Mouse (Mus musculus): Measurements from ENCODE around the gene Gm20431.

The Gm20431 gene

DNA sequence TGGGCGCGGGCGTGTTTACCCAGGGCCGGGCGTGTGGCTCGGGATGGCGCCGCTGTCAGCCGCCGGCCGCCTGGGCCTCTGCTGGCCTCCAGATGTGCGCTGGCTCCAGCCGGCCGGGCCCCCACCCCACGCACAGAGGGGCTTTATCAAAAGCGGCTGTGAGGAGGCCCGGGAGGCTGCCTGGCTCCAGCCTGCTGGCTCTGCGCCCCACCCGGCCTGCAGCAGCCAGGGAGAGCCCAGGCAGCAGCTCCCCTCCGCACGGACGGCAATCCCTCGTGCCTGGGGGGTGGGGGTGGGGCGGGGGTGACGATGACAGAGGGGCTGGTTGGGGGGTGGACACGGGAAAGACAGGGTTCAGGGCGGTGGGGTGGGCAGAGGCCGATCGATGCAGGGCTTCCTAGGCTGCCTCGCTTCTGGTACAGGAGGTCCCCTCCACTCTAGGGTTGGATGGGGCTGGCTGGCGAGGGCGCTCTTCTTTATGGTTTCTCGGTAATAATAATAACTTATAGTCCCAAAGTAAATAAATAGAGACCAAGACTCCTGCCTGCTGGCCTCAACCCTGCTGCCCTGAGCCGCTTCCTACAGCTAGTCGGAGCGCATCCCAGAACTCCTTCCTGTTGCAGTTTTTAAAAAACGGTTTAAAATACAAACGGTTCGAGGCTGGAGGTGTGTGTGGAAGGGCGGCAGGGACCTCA lies 63.7 kb downstream of the Gm20431 start:
- DNase-seq = no peak

DNA sequence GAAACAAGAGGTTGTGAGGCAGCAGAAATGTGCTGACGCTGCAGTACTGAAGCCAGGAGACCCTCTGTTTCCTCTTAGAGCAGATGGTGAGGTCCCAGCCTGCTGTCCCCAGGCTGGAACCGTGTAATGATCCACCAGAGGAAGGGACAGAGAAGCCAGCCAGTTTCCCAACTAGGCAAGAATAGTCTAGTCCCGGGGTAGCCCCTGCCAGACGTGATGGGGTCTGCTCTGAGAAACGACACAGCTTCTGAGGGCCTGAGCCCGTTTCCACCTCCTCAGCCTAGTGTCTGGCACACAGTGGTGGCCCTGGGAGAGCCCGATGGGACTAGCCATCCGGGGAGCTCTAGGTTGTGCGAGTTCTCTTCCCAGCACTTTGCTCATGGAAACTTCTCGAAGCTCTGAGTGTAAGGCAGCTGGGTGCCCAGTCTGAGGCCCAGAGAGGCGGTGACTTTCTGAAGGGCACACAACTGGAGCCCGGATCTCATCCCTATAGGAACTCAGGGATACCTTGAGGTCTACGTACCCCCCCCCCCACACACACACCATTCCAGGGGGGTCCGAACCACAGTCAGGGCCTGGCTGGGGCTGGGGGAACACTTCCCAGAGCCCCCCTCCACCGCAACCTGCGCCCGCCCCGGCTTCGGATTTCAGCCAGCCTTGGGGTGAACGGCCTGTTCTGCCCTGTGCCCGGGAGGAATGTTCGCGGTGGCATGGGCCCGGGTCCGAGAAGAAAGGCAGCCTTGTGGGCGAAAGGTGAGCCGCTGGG lies 64.4 kb downstream of the Gm20431 start:
- no peak for DNase-seq

DNA sequence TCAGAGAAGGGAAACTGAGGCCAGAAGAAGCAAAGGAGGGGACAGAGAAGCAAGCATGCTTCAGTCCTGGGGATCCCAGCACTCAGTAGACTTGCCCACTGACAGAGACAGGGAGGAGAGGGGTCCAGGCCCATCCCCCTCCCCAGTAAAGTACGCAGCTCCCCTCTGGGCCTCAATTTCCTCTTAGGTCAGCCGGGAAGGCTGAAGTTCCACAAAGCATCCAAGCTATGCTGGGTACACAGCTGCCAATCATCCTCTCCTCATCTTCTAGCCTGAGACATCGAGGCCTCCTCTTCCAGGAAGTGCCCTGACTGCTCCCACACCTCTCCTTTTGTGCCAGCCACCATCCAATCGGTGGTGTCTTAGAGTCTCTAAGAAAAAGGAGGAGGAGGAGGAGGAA lies 65.0 kb downstream of the Gm20431 start:
- DNase-seq = no peak

DNA sequence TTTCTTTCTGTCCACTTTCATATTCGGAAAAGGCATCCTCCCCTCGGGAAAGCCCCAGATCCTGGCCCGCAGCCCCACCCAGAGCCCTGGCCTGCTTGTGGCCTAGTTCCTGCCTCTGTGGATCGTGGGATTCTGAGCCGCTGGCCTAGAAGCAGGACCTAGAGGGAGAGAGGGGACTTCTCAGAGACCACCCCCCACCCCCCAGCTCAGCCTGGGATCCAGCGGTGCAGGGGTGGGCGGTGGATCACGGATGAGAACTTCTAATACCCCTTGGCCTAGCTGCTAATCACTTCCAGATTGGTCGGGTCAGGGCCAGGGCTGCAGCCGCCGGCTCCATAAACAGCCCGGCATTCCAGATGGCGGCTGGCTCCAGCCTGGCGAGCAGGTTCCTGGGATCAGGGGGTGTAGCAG lies 65.5 kb downstream of the Gm20431 start:
- DNase-seq = no peak

DNA sequence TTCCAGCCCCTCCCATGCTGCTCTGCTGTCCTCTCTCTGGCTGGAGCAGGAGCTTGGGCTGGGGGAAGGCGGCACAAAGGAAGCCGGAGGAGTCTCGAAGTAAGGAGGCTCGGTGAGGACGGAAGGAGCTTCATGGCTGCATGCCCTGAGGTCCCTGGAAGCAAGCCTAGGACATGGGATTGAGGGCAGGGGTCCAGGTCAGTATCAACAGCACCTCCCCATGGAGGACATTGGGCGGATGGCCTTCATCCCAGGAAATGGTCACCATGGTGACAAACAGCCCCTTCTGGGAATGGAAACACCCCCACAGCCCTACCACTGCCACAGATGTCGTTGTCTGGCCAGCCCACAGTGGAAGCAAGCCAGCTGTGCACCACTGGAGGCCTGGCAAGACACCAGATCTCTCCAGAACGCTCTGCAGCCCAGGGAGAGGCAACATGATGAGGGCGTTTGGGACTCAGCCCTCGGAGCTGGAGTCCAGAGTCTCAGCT lies 66.8 kb downstream of the Gm20431 start:
- DNase-seq = peak; percentile 46

DNA sequence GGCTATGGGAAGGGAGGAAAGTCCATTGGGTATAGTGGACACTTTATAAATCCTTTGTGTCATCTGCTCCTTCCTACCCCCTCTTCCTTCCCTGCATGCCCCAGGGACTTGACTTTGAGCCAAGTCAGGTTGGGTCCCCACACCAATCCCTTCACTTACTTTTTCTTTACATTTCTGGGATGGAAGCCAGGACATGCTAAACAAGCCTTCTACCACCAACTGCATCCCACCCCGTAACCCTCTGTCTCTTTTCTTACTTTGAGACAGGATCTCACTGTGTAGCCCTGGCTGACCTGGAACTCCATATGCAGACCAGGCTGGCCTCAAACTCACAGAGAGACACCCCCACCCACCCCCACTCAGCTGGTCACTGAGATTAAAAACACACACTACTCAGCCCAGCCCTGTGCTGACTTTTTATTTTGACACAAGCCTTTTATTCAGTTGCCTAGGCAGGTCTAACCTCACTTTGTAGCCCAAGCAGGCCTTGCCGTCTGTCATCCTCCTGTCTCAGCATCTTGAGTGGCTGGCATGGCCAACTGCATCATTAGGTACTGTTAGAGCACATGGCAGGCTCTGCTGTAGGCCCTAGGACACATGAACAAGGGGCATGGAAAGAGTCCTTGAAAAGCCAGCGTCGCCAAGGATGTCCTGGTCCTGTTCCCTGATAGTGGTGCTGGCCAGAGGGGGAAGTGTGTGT lies 67.6 kb downstream of the Gm20431 start:
- no peak for DNase-seq

DNA sequence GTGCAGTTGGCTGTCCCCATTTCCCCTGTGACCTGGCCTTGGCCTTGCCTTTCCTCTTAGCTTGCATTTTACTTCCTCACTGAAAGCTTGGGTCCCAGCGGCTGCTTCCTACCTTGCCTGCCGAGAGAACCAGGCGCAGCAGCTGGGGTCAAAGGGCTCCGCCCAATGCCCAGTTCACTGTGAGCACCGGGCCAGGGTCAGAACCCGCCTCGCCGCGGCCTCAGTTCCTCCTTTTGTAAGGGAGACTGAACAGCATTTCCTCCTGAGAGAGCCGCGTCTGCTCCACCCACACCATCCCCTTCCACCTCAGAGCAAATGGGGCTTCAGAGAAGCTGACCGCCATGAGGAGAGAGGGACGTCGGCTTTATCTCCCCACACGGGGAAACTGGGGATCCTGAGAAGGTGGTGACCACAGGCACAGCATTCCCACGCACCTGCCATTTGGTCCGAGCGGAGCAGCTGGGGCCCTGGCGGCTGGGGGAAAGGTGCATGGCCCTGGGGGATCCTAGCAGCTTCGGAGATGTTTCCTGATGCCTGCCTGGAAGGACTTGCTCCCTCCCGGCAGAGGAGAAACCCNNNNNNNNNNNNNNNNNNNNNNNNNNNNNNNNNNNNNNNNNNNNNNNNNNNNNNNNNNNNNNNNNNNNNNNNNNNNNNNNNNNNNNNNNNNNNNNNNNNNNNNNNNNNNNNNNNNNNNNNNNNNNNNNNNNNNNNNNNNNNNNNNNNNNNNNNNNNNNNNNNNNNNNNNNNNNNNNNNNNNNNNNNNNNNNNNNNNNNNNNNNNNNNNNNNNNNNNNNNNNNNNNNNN lies 72.3 kb downstream of the Gm20431 start:
- no peak for DNase-seq

DNA sequence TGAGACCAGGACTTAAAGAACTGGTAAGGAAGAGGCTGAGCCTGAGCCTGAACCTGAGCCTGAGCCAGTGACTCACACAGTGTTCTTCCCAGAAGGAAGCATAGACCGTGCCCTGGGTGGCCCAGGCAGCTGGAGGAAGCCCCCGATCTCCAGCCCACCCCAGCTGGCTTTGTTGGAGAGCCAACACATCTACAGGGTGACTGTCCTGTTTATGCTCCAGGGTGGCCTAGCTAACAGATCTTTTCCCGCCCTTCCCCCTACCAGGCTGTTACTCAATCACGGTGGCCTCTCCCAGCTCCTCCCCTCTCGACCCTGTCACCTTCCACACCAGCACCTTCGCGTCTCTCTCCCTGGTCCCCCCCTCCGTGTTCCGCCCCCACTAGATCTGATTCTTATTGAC lies 74.3 kb downstream of the Gm20431 start:
- no peak for DNase-seq

DNA sequence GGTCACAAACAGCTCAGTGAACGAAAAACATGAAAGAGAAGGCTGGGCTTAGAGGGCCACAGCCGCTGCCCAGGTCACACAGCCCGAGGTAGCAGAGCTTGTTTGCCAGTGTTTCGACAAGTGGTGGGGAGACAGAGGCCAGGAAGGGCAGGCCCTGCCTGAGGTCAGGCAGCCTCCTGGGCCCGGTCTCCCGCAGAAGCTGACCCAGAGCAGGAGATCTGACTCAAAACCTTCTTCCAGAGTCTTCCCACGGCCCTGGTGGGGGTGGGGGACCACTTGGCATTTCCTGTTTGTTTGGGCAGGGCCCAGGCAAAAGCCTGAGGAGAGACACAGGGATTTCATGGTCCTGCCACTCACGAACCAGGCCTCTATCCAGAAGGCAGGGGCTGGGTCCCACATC lies 75.3 kb downstream of the Gm20431 start:
- DNase-seq = no peak

DNA sequence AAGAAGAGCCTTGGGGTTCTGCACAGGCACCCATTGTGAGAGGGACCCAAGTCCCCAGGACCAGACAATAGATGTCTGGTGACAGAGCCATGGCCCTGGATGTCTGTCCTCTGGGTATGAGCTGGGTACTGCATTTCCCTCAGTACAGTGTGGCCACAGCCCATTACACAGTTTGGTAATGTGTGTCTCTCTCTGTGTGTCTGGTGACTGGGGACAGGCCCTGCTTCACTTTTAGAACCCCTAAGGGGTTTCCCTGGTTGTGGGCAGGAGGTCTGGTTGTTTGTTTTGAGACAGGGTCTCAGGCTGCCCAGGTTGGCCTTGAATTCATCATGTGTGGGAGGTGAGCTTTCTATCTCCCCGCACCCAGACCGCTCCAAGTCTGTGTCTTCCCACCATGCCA lies 76.0 kb downstream of the Gm20431 start:
- no peak for DNase-seq

DNA sequence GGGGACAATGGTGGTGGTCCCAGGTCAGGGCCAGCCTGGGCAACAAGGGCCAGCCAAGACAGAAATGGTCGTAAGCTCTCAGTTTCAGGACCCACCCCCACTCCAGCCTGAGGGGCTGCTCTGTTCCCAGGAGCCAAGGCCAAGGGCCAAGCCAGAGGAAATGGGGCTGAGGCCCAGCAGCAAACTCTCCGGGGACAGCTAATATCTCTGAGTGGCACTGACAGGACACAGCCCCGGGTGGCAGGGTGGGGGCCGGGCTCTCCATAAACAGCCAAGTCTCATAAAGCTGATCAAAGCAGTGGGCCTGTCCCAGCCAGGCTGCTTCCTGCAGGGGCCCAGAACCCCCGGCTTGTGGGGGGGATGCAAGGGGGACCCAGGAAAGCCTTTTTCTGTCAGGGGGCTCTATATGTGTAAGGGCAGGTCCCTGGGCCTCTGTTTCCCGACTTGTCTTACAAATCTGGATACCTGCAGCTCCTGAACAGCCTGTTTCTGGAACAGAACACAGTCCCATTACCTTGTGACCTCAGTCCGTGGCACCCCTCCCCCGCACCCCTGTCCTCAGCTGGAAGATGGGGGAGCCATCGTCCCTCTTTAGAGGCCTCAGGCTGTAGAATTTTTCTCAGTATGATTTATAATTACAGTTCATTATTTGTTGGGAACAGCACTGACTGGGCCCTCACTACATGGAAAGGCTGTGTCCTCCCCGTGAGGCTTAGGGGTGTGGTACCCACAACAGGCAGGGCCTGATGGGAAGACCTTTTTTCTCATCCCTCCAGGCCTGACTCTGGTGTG lies 77.9 kb downstream of the Gm20431 start:
- DNase-seq = no peak

DNA sequence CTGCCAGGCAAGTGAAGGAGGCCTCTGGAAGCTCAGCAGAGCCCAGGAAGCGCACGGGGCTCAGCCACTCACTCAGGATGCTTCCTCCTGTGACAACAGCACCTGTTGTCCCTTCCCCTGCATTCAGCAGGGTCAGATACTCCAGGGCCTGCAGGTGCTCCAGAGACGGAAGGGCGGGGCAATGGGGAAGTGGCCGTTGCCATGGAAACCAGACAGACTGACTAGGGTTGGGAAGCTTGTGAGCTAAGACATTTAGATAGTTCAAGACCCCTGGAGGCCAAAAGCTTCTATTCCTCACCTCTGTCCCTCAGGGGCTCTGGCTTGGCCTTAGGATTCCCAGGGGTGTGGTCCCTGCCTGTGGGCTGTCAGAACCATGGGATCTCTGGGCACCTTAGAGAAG lies 82.8 kb downstream of the Gm20431 start:
- no peak for DNase-seq

DNA sequence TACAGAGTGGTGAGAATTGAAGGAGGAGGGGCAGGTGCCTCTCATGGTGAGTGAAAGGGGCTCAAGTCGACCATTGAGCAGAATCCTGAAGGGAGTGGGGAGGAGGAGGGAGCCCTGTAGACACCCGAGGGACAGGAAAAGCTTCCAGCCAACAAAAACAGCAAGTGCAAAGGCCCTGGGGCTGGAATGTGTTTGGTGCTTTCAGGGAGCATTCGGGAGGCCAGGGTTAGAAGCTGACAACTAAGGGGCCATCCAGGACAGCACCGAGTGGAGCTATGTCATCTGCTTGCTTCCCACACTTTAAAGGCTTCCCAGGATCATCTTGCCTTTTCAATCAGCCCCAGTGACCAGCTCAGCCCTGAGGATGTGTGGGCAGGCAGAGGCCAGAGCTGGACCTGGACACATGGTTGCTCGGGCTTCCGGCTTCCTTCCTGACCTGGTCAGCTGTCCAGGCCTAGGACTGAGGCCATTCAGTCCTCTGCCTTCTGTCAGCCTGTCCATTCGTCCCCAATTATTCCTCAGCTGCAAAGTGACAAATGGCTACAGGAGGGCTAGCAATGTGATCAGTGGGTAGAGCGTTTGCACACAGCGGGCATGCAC lies 84.0 kb downstream of the Gm20431 start:
- DNase-seq = no peak

DNA sequence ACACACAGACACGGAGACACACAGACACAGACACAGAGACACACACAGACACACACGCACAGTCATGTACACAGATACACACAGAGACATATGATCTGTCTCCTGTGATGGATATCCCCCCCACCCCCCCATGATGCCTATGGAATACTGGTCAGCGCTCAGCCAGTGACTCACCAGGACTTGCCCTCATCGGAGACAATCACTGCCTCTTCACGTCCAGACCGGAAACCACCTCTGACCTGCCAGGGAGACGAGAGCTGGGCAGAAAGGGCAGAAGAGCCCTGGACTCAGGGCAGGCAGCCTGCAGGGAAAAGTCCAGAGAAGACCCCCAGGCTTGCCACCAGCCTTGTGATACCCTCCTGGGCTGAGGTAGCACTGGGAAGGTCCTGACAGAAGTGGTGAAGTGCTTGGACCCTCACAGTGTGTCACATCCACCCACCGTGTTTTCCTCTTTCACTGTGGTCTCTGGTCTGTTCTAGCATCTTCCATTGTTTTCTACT lies 85.1 kb downstream of the Gm20431 start:
- DNase-seq = no peak

DNA sequence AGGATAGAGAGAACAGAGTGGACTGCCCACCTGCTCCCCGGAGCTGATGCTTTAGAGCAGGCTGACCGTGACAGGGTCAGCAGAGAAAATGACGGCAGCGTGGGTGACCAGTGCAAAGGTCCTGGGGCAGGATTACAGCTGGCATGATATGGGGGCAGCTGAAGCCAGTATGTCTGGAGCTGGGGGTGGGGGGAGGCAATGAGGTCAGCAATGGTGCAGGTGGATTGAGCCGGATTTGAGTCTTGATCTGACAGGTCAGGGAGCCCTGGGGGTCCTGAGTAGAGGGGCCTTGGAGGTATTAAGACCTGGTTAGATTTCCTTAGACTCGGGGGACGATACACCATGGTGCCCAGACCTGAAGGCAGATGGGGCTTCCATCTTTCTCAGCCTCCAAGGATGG lies 85.7 kb downstream of the Gm20431 start:
- DNase-seq = no peak

DNA sequence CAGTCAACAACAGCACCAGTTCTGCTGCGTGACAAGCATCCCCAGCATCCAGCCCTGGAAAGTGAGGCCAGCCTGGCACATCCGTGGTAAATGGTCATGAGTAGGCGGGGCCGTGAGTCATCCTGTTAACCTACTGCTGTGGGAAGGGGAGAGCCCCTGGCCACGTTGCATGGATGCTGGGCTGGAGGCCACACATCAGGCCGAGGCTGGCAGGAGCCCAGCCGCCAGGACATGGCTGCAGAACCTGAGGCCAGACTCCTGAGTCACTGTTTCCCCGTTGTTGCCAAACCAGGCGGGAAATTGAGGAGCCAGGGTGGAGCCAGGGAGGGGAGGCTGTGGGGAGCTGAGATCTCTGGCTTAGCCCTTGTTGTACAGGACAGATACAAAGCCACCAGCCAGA lies 86.5 kb downstream of the Gm20431 start:
- DNase-seq = no peak

DNA sequence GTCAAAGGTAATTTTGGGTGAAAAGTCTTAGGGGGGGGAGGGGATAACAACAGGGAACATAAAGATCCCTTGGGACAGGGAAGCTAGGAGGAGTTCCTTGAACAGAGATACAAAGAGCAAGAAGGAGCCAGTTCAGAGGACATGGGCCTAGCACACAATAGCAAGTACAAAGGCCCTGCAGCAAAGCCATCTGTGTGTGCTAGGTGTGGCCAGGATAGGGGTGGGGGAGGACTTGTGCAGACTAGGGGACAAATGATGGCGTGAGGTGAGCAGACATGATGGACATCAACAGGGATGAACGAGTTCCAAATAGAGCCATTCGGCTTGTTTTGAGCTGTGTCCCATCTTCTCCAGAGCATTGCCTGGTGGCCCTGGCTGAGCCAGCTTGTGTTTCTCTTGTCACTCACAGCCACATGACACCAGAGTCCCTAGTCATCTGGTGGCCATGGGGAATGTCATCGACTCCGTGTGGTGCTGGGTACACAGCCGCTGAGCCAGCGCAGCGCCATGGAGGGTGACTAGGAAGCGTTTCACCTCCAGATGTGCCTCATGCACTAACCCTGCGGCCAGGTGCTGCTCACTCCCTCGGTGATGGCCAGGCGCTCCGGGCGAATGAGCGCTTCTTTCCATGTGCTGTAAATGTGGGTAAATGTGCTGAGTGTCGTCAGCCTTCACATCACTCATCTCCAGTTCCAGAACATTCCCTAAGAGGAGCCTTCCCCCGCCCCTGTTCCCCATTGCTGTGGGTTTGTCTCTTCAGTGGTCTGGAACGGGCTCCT lies 89.7 kb downstream of the Gm20431 start:
- DNase-seq = no peak

DNA sequence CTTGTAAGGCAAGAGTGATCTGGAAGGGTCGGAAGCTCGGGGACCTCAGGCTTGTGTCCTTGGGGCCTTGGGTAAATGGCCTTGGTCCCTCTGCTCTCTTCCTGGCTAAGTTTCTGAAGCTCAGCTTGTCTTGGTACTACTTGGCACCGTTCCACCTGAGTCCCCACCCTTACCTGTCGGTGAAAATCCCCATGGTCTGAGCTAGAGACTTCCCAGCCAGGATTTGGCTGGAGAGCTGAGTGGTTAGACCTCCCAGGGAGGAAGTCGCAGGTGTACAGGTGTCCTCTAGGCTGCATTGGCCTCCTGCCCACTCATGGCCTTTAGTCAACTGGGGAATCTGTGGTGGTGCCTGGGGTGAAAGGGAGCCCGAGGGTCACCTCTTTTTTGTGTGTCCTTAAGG lies 90.5 kb downstream of the Gm20431 start:
- no peak for DNase-seq

DNA sequence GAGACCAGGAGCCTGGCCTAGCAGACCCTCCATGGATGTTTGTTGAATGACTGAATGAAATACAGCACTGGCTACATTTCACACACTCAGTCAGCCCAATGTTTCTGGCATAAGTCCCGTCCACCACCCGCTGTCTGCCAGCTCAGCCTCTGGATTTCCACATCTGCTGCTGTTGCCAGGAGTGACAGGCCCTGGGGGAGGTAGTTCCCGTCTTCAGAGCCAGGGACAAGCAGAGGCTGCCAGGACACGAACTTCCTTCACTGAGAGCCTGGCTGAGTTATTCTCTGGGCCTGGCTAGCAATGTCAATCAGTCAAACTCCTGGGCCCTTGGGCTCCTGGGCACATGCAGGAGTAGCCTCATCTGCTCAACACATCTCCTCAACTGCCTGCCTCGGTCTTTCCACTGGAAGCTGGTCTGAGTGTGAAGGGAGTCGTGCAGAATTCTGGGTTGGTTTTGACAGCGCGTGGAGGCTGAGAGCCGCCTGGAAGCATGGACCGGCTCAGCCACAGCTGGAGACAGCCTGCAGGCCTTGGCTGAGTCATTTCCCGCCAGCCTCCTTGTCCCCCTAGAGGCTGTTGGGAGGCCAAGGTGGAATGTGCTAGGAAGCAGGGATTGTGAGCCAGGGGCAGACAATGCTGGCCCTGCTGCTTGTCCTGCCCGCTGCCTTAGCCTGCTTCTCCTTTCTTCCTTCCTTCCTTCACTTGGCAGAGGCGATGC lies 91.2 kb downstream of the Gm20431 start:
- peak; percentile 7 for DNase-seq

DNA sequence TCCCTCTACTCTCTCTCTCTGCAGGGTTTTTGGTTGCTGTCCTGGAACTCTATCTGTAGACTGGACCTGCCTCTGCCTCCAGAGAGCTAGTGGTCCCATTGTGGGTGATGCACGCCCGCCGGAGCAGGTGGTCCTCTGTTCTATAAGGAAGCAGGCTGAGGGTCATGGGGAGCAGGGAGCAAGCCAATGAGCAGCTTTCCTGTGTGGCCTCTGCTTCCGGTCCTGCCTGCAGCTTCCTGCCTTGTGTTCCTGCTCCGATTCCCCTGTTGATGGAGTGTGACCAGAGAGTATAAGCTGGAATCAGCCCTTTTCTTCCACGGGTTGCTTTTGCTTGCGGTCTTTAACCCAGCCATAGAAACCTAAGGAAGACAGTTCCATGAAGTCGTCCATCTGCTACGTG lies 93.2 kb downstream of the Gm20431 start:
- DNase-seq = no peak
